Mouse (Mus musculus) frontal cortex, postnatal 10 days (tissue): ENCODE data around the gene S100a5.

Experiments
- DNase-seq, 2 experiments: peaks; one replicate each; pipeline ENCODE4 v3.0.0; 2022; ENCODE audit warnings: low spot score in 2 of 2, mixed read lengths in 1 of 2

S100a5 gene

GRCm38 (mm10) chr3:90608223-90608622, at the start of gene S100a5:
S100a5 (plus strand) TSS chr3:90608523.
- no peak for DNase-seq

DNA sequence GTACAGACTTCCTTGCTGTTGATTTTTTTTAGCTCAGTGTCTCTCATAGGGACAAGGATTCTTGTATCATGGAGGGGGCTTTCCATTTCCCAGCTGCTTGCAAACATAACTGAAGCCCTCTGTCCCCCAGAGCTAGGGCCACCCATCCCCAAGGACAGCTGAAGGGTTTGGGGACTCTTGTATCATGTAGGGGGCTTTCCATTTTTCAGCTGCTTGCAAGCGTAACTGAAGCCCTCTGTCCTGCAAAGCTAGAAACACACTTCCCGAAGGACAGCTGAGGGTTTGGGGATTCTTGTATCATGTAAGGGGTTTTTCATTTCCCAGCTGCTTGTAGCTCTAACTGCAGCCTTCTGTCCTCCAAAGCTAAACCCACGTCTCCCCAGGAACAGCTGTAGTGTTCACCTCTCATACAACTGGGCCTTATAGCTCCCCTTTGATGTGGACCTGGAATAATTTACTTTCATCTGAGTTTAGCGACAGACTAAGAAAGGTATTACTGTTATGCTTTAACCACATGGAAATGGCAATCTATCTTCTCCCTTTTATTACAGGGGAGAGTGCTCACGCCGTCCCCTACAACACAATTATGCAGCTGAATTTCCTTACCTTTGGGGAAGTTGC, 48.2 kb upstream of the S100a5 start, which contains the start of gene S100a3:
TSS of gene S100a3 (plus strand) at position 571 of the 621 bp plus-strand sequence.
- DNase-seq: no peak

DNA sequence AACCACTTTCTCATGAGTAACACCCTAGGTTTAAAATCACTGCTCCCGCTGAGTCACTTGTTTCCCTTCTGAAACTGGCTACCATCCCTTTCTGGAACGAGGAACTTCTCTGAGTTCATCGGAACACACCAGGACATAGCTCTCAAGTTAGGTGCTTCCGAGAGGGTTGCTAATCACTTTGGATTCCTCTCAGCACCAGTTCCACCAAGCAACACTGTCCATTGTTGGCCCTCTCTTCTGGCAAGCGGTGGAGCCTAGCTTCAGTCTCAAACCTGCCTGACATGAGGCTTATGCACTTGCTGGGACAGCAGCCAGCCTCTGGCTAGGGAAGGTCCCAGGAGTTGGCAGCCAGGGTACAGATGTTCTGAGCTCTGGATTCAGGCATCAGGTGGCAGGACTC, 33.6 kb upstream of the S100a5 start:
- no peak for DNase-seq

DNA sequence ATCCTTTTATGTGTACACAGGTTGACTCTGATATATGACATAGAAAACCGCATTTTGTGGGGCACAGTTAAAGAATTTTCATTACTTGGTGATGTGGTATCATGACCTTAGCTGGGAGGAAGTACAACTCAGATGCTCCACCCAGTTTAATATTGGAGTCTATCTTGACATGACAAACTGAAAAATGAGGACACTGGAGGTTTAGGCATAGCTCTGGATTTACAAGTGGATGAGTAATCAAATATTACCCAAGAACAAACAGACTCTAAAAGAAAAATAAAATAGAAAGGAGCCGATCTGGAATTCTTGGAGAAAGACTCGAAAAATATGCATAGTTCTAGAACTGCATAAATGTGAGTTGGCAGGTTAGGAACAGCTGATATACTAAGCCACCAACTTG, 33.0 kb upstream of the S100a5 start:
- no peak for DNase-seq

DNA sequence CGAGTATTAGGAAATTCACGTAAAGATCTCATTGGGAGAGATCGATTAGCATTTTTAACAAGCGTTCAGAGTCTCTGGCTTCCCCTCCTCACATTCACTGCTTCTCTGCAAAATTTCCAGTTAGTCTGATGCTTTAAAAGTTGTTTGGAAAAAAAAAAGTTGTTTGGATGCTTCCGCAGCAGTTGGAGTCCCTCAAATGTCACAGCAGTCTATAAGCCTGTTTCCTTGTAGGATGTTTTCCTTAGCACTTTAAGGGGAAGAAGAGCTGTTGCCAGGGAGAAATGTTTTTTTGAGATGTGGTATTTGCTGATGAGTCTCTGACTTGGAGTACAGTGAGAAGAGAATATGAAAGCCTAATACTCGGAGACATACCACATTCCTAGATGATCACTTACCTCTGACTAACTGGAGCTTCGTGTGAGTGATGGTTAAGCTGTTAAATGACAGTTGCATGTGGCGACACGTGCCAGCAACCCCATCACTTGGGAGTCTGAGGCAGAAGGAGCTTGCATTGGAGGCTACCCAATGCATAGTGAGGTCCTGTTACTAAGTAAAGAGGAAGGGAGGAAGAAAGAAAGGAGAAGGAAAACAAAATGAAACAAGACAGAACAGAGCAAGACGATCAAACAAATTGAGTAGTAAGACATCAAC, 31.8 kb upstream of the S100a5 start:
- DNase-seq: no peak

GRCm38 (mm10) chr3:90579433-90579832, 28.9 kb upstream of the S100a5 start:
- no peak for DNase-seq

- DNase-seq: no peak
Measured at GRCm38 (mm10) chr3:90581141-90581540, 27.2 kb upstream of the S100a5 start.

GRCm38 (mm10) chr3:90582156-90582555, 26.2 kb upstream of the S100a5 start:
- no peak for DNase-seq

DNA sequence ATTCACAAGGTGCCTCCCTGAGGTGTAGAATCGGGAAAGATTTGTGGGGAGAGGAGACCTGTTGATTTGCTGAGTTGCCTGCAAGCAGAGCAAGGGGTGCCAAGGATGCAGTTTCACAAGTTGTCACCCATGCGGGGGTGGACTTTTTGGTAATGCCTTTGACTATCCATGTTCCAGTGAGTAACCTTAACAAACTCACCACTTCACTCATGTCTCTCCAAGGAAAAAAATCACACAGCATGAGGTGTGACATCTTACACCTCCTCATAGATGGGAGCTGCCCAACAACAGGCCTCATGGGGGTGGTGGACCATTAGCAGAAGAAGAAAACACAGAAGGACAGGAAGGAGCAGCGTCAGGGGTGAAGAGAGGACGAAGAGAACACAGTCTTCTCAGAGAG, 25.8 kb upstream of the S100a5 start:
- no peak for DNase-seq

- no peak for DNase-seq
Measured at GRCm38 (mm10) chr3:90583893-90584292, 24.4 kb upstream of the S100a5 start.

DNA sequence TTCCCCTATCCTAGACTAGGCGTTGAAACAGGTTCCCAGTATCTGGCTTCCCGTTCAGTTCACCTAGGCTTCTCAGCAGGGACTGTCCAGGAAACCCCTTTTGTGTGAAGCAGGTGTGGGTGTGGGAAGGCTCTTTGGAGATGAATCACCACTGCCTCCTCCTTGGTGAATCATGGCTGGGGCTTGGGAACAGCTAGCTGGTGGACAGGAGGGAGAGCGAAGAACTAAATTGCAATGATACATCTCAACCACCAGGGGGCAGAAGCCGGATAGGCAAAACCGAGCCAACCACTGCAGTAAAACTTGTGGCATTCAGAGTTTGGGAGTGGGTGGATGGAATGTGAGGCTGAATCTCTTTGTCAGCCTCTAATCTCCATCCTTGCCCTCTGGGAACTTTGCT, 22.7 kb upstream of the S100a5 start:
- DNase-seq: peak; percentile 42 to 61

- no peak for DNase-seq
Measured at GRCm38 (mm10) chr3:90586016-90586643, 22.2 kb upstream of the S100a5 start.

GRCm38 (mm10) chr3:90586906-90587305, 21.4 kb upstream of the S100a5 start:
- DNase-seq: no peak

- DNase-seq: peak in 1 of 2 experiments; percentile 61
Measured at GRCm38 (mm10) chr3:90587361-90588101, 20.8 kb upstream of the S100a5 start.

GRCm38 (mm10) chr3:90589390-90589789, 18.9 kb upstream of the S100a5 start:
- DNase-seq: no peak

DNA sequence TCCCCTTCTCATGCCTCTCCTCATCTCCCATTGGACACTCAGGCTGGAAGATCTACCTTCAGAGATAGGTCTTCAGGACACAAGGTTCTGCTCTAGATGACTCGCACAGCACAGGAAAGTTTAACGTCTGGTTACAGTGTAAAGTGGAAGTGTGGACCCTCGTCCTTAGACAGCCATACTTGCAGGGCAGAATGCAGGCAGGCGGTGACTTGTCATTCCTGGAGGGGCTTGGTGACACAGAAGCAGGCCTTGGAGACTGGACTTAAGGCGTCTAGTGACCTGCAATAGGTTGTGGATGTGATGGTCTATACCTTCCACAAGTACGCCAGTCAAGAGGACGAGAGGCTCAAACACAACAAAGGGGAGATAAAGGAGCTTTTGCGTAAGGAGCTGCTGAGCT, 18.4 kb upstream of the S100a5 start, which contains the start of gene S100a2:
TSS of gene S100a2 (plus strand) at position 301 of the 400 bp plus-strand sequence.
- no peak for DNase-seq

- no peak for DNase-seq
Measured at GRCm38 (mm10) chr3:90594466-90594865, 13.9 kb upstream of the S100a5 start.

DNA sequence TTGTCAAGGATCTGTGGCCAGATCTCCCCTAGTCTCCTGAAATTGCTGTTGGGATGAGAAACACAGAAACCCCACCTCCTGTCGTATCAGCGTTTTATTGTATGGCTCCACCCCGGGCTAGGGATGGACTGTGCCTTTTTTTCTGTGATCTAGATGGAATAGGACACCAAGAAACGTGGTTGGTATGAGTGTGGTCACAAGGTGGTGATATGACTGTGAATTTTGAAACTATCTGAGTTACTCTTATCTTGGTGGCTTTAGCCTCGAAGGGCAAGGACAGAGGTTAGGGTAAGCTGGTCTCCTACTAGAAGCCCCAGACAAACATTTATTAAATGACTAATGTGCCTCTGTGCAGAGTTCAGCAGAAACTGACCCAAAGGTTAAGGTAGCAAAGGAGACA, 12.8 kb upstream of the S100a5 start:
- DNase-seq: no peak

- no peak for DNase-seq
Measured at GRCm38 (mm10) chr3:90596810-90597209, 11.5 kb upstream of the S100a5 start.

DNA sequence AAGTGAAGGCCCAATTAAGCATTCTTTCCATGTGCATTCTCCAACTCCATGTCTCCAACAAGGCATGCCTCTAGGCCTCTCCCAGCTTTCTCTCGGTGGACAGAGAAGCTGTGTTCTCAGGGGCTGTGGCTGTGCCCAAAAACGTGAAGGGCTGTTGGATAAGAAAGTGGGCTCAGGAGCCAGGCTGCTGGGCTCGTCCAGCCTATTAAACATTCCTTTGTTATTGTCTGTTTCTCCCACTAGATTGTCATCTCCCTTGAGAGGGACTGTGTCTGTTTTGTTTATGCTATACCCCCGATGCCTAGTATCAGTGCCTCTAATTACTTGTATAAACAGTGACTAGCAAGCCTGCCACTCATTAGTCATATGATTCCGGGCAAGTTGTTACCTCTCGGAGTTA, 10.6 kb upstream of the S100a5 start:
- no peak for DNase-seq

GRCm38 (mm10) chr3:90598212-90598611, 10.1 kb upstream of the S100a5 start:
- no peak for DNase-seq

DNA sequence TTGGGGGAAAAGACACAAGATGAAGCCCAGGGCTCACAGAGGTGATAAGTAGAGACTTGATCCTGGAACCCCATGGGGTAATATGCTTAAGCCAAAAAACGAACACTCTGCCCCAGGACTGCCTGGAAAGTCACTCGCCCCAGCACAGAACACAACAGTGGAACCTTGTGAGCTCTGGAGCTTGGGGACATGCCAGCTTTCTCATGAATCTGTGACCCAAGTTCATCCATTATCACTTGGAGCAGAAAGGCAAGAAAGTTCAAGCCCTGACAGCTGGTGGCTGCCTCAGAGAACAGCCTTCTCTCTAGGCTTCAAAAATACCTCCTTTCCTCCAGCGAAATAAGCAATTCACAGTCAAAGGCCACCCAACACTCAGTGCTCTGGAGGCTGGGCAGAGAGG, 8.9 kb upstream of the S100a5 start:
- DNase-seq: no peak
